Comparison of ENCODE assay signal across 16 mouse cellular contexts in genomic region chr4:34172000-34172399, GRCm38 (mm10).
"Had no signal": no experiment of that assay in that cellular context is flagged by ENCODE, and none has a peak within 500 bp of the region (broad histone marks: within the 10 kb centered on the region; RNA-seq: fewer than 3 reads in every experiment).

No protein-coding gene starts in this region.

- H3K9me3 ChIP-seq: limb, embryonic 10.5 days; liver, embryonic 15.5 days; neural tube, embryonic 13.5 days had no signal

- H3K4me2 ChIP-seq: liver, embryonic 11.5 days; liver, embryonic 15.5 days; neural tube, embryonic 13.5 days had no signal

- H3K4me1 ChIP-seq: liver, embryonic 15.5 days had no signal

- H3K27me3 ChIP-seq: liver, embryonic 15.5 days; neural tube, embryonic 13.5 days had no signal

- ATAC-seq: lung, postnatal 0 days had no signal

- DNase-seq: kidney, adult 11 months; kidney, adult 9 months; kidney, postnatal 10 days; kidney, postnatal 4 days; lung, adult 2 months; lung, postnatal 36 days; retina, postnatal 1 day; spleen, adult 18-20 months; thymus, adult 18-20 months; thymus, postnatal 14 days had no signal

- H3K4me3 ChIP-seq: layer of hippocampus, adult 2 months; limb, embryonic 10.5 days; liver, embryonic 15.5 days; neural tube, embryonic 13.5 days had no signal

- H3K9ac ChIP-seq: liver, embryonic 15.5 days; neural tube, embryonic 13.5 days had no signal

- H3K27ac ChIP-seq: limb, embryonic 10.5 days; liver, embryonic 15.5 days; neural tube, embryonic 13.5 days had no signal

- H3K36me3 ChIP-seq: limb, embryonic 10.5 days; liver, embryonic 15.5 days; neural tube, embryonic 13.5 days had no signal
